Mouse (Mus musculus) cortical plate, adult 2 months (tissue): Measurements from ENCODE around the gene Sbk1.

ENCODE experiments used
- CTCF ChIP-seq: fragments of 200-500 bp; IDR thresholded peaks from 2 replicates; pipeline ENCODE4 v1.5.1; 2011; ENCODE audit warnings: mild to moderate bottlenecking, control low read depth, low read length; ENCODE audit not compliant: insufficient read depth; ENCODE audit errors: extremely low read depth
- POLR2A ChIP-seq: fragments of 200-500 bp; IDR thresholded peaks from 2 replicates; pipeline ENCODE4 v1.6.1; 2011; ENCODE audit warnings: mild to moderate bottlenecking, low read length, control low read depth; ENCODE audit not compliant: insufficient read depth; ENCODE audit errors: extremely low read depth

DNA sequence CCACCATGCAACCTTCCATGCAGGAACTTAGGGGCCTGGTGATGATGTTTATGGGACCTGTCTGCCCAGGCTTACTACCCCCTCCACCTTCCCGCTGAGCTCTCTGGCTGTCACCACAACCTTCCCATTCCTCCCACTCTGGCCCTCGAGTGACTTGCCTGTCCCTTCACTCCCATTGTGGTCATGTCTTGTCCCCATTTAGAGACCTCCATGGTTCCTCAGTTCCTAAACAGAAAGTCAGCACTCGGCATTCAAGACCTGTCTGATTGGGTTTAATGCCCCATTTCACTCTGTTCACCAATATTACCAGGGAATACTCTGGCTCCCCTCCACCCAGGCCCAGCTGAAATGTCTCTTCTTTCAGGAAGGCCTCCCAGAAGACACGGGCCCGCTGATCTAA lies 23.3 kb upstream of the Sbk1 start:
- TF ChIP-seq POLR2A (no peak), CTCF (no peak)
